Mouse (Mus musculus) spleen, postnatal 4 days (tissue): Measurements from ENCODE around the gene Nkx2-5.
A peak's percentile ranks its signal among the peaks of the same experiment; 100 is the strongest.

Experiments used
- DNase-seq, 2 experiments: peaks; one replicate each; pipeline ENCODE4 v3.0.0; 2022; ENCODE audit warnings: low spot score in 2 of 2

Nkx2-5 gene

GRCm38 (mm10) chr17:26836786-26837545 lies 7.8 kb downstream of the Nkx2-5 start:
- DNase-seq: peak in 1 of 2 experiments; percentile 48

DNA sequence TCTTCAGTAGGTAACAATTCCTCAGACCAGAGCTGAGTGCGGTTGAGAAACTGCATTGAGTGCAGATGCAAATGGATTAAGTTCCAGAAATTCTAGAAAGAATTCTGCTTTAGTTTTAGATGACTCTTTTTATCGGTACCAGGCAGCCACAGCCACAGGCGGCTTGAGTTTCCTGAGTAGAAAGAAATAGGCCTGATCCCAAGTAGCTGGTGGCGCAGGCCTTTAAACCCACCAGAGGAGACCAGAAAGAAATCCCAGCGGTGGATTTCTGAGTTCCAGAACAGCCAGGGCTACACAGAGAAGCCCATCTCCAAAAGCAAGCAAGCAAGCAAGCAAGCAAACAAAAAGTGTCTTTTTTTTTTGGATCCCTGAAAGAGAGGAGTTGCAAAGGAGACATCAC lies 8.4 kb downstream of the Nkx2-5 start:
- DNase-seq: peak in 1 of 2 experiments; percentile 40

DNA sequence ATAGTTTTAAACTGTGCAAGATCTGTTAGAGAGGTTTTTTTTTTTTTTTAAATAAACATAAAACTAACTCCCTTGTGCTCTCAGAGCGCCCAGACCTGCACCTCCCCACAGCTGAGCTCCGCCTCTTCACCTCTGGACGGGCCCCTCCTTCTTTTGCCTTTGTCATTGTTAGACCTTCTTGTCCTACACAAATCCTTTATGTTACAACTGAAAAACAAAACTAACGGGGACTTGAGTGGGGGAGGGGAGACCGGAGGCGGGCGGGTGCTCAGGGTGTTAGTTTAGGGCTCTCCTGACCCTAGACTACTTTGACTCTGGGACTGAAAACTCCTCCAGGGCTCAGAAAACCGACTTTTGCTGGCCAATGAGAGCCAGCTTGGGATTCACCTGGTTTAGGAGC lies 8.9 kb downstream of the Nkx2-5 start:
- DNase-seq: peak in 1 of 2 experiments; percentile 43

DNA sequence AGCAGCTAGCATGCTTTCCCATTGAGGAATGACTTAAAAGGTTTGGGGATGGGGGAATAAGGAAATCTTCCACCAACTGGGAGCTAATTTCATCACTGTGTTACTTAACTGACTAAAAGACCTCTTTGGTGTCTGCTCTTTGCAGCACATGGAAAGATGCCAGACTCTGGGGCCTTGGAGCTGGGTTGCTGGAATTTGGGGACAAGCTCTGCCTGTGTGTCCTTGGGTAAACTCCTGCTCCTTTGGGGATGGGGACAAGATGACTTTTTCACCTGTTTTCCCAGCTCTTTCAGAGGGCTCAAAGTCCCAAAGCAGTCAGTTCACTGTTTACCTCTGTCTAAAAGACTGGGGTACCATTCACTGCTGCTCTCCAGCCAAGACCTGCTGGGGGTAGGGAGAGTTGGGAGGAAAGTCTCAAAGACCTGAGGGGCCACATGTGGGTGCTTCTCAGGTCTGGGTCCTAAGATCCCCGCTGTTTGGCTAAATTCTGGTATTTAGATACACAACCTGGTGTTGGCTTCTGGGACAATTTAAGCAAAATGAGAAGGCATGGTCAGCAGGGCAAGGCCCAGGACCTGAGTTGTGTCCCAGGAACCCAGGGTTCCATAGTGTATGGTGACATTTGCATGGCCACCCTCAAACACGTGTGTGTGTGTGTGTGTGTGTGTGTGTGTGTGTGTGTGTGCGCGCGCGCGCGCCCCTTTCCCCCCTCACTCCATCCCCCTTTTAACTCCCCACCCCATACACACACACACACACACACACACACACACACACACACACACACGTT lies 9.6 kb downstream of the Nkx2-5 start:
- peak in 1 of 2 experiments; percentile 46 for DNase-seq

DNA sequence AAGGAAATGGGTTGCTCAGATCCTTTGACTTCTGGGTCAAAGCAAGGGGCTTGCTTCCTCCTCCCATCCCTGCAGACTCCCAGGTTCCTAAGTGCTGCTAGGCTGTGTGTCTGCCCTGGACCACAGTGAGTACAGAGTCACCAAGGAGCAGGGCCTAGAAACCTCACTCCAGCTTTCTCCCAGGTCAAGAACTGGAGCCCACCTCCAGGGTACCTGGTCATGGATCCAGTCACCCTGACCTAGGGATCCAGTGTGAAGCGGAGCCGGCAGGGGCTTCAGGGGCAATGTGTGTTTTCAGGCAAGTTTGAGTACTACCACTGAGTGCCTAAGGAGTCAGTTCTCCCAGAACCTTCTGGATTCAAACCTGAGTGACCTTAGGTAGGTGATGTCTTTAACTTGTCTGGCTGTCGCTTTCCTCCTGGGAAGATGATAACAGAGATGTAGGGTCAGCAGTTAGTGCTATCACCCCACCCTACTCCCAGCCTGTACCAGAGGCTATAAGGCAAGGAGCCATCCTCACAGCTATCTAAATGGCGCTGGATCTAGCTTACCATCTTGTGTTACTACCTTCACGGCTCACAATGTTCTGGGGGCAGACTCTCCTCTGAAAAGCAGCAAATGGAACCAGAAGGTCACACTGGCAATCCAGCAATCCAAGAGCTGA lies 10.4 kb downstream of the Nkx2-5 start:
- peak in 1 of 2 experiments; percentile 52 for DNase-seq

DNA sequence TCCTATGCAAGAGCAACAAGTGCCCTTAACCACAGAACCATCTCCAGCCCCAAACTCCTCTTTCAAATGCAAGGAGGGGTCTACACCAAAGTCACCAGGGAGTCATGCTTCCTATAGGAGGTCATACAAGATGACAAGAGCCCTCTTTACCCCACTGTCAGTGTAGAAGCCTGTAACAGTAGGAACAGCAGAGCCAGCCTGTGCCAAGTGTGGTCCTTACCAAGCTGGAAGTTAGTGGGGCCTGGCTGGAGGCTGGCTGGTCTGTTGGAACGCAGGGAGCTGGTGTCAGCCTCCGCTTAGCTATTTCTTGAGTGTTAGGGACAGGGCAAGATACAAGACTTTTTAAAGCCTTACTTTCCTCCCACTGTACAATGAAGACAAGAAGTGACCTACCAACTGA lies 11.0 kb downstream of the Nkx2-5 start:
- peak in 1 of 2 experiments; percentile 50 for DNase-seq

DNA sequence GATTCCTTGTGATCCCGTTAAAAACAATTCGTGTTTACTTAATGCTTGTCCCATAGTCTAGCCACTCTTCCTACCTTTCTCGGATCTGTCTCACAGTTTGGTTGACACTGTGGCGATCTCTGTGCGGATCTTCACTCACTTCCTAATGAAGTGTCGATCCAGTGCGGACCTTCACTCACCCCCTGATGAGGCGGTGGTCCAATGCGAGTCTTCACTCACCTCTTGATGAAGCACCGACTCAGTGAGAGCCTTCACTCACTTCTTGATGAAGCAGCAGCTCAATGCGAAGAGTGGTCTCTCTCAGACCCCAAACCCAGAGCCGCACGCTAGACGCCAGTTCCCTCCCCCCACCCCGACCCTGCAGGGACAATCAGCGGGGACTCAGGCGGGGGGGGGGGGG lies 18.7 kb downstream of the Nkx2-5 start:
- no peak for DNase-seq

DNA sequence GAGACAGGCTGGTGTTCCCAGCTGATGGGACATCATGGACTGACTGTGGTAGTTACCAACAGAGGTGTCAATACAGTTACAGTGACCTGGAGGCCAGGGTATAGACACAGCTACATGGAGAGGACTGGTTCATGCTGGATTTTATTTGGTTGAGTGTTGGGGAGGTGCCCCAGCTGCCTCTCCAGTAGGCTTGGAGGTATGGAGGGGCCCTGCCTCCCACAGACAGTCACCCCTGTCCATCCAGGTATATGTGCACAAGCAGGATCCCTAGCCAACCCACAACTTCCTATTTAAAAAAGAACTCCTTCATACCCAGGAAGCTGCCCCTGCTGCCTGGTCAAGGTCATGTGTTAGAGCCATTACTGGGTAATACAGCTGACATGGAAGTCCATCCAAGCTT lies 27.0 kb downstream of the Nkx2-5 start:
- DNase-seq: no peak

GRCm38 (mm10) chr17:26816810-26817209 lies 28.0 kb downstream of the Nkx2-5 start:
- DNase-seq: no peak

DNA sequence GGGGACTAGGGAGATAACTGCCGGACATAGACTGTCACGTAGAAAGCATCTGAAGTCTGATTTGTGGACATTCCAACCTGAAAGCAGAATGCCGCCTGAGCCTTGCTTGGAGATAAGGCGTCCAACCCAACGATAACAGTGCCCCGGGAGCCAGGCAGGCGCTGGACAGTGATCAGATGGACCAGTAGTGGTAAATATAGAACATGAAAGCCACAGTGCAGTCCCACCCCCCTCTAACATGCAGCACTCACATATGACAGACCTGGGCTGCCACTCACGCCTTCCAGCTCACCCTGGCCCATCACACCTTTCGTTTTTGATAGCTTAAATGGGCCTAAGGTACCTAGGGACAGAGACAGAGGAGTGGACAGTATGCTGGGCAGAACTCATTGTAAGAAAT lies 31.3 kb downstream of the Nkx2-5 start:
- no peak for DNase-seq

- no peak for DNase-seq
Observed at GRCm38 (mm10) chr17:26812607-26813006, 32.2 kb downstream of the Nkx2-5 start.

- no peak for DNase-seq
Observed at GRCm38 (mm10) chr17:26802886-26803285, 41.9 kb downstream of the Nkx2-5 start.

GRCm38 (mm10) chr17:26797379-26798128 lies 47.3 kb downstream of the Nkx2-5 start:
- DNase-seq: no peak

DNA sequence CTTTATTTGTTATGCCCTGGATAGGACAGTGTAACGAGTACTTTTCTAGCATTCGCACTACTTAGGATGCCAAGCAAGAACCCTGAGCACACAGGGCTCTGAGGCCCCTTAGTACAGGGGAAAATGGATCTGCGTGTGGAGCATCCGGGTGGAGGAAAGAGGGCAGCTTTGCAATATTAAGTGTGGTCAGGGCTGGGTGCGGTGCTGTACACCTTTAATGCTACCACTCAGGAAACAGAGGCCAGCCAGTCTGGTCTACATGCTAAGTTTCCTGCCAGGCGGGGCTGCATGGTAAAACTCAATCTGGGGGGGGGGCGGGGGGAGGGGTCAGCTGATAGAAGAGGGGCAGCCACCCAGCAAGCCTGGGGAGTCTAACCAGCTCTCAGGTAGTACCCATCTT lies 49.4 kb downstream of the Nkx2-5 start:
- no peak for DNase-seq

- DNase-seq: peak; percentile 53 to 77
Observed at GRCm38 (mm10) chr17:26794744-26795143, 50.1 kb downstream of the Nkx2-5 start.

DNA sequence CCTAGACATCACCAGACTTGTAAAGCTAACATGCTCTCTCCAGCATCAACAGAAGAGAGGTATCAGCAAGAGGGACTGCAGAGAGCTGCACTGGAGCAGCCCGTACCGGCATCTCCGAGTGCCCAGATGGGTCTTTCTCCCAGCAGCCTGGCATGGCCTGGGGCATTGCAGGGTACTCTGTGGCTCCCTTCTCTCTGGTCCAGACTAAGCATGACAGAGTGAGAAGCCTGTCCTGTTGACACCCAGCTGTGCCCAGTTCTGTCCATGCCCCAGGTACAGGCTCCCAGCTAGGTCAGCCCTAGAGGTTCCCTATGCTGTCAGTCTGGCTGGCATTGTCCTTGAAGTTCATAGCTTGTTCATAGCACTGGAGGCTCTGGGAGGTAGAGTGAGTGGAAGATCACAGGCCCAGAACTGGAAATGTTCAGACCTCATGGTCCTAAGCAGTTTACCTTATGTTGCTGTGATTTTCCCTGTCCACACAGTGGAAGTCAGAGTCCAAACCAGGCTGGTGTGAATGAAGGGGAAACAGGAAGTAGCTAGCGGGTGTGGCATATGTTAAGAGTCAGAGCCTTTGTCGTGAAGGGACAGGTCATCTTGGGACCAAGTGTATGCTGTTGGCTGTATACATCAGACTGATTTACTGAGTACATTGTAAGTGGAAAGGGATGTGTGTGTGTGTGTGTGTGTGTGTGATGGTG lies 51.6 kb downstream of the Nkx2-5 start:
- DNase-seq: no peak

- no peak for DNase-seq
Observed at GRCm38 (mm10) chr17:26792096-26792495, 52.7 kb downstream of the Nkx2-5 start.

DNA sequence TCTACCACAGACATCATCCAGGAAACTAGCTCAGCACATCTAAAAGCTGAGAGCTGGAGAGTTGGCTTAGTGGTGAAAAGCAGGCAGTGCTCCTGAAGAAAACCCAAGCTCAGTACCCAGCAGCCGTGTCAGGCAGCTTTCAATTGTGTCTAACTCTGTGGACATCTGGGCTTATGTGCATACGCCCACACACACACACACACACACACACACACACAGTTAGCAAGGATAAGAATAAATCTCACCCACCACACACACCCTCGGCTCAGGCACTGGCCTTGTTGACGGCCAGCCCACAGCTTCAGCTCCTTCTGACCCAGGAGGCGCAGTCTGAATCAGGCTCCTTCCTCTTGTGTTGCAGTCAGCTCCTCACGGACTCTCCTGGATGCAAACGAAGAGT lies 53.2 kb downstream of the Nkx2-5 start:
- no peak for DNase-seq

DNA sequence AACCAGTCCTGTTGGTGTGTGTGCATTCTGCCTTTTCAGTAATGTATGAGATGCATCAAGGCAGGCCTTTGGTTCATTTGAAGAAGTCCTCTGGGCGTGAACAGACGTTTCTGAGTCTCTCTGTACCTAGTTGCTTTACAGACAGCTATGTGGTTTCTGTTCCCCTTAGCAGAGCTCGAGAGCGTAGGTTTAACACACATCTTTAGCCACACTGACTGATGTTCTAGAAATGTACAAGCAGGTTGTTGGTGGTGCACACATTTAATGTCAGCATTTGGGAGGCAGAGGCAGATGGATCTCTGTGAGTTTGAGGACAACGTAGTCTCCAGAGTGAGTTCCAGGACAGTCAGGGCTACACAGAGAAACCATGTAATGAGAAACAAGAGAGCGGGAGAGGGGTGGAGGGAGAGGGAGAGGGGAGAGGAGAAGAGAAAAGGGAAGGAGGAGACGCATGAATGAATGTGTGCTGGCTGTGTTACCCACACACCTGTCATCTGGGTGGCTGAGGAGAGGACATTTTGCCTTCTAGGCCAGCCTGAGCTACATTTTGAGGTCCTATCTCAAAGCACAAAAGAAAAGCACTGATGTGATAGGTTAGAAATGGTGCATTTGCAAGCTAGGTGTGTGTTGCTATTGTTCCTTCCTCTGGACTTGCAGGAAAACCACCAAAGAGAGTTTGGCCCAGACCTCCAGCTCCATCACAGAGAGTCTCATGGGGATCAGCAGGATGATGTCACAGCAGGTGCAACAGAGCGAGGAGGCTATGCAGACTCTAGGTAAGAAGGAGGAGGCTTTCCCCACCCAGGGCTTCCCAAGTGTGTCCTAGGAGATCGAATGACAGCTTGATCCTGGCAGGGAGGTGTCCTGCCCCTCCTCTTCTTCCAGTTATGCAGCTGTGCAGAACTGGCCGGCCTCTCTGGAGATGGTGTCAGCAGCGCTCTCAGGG lies 54.3 kb downstream of the Nkx2-5 start:
- DNase-seq: no peak
